Mouse (Mus musculus): ENCODE measurements around the gene H2-M5.

DNA sequence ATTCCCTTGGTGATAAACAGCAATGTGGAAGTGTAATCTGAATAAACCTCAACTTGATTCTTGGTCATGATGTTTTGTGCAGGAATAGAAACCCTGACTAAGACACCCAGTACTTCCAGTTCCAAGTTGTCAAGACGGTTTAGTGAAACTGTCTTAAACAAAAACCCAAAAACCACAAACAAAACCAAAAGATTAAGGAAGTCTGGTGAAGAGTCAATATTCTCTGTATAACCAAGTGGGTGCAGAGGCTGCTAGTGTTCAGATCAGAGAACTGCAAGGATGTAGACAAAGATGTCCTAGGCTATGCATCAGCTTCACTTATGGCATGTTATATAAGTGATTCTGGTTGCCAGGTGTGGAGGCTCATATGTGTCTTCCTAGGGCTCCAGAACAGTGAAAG, 22.5 kb downstream of the H2-M5 start:
- TF ChIP-seq CTCF (IDR thresholded peaks at IDR 0.05; ENCODE audit: low read depth, low read length) (no peak), TAL1 (conservative IDR thresholded peaks at IDR 0.05; ENCODE audit: low read depth, low read length) (no peak), GATA1 (IDR thresholded peaks at IDR 0.05; ENCODE audit: borderline replicate concordance, low read length) (no peak)
